Mouse (Mus musculus) brain, embryonic 14.5 days (tissue): ENCODE data around the gene Dusp8.

Experiments
- CTCF ChIP-seq: fragments of 200-500 bp; IDR thresholded peaks from 2 replicates; pipeline ENCODE4 v1.5.1; 2012; ENCODE audit warnings: inconsistent platforms, mild to moderate bottlenecking, moderate library complexity, borderline replicate concordance; ENCODE audit not compliant: insufficient read depth, insufficient read length; ENCODE audit errors: extremely low read depth
- POLR2A ChIP-seq: fragments of 200-500 bp; IDR thresholded peaks from 2 replicates; pipeline ENCODE4 v1.6.1; 2012; ENCODE audit warnings: mild to moderate bottlenecking, inconsistent platforms, borderline replicate concordance; ENCODE audit not compliant: poor library complexity, insufficient read depth, insufficient read length, severe bottlenecking; ENCODE audit errors: extremely low read depth

- TF ChIP-seq CTCF (no peak), POLR2A (no peak)
Measured at GRCm38 (mm10) chr7:142068429-142068828, 27.2 kb downstream of the Dusp8 start.
